Mouse (Mus musculus): ENCODE measurements around the gene Akap9.

- TF ChIP-seq POLR2AphosphoS5 (IDR thresholded peaks at IDR 0.05; ENCODE audit: borderline replicate concordance, low read depth, low read length), result no peak
- no peak for TF ChIP-seq USF1 (IDR thresholded peaks at IDR 0.05; ENCODE audit: low read depth, low read length)
- no peak for TF ChIP-seq ZMIZ1 (IDR thresholded peaks at IDR 0.05; ENCODE audit: low read depth, low read length)
- no peak for TF ChIP-seq MAX (IDR thresholded peaks at IDR 0.05; ENCODE audit: low read length)
- no peak for TF ChIP-seq NRF1 (IDR thresholded peaks at IDR 0.05; ENCODE audit: insufficient read depth, low read depth, low read length, poor library complexity, severe bottlenecking)
- no peak for TF ChIP-seq POLR2A (IDR thresholded peaks at IDR 0.05; ENCODE audit: control insufficient read depth in 1 of 2, insufficient read depth in 1 of 2, low read depth in 1 of 2, low read length in 2 of 2, poor library complexity in 1 of 2)
- no peak for TF ChIP-seq CTCF (IDR thresholded peaks at IDR 0.05 in 2 of 3, conservative IDR thresholded peaks at IDR 0.05 in 1 of 3; ENCODE audit: control insufficient read depth in 1 of 3, insufficient read depth in 1 of 3, low read depth in 2 of 3, low read length in 3 of 3, poor library complexity in 1 of 3, severe bottlenecking in 1 of 3)
- no peak for TF ChIP-seq MEF2A (IDR thresholded peaks at IDR 0.05; ENCODE audit: extremely low read depth, insufficient replicate concordance, low read depth, low read length, poor library complexity, severe bottlenecking)
Measured at GRCm38 (mm10) chr5:4019377-4019776, 91.5 kb downstream of the Akap9 start.
